Mouse (Mus musculus) MEL (cell line): ENCODE data around the gene Cic. TPM values are rescaled to one million over a fixed set of nuclear protein-coding genes. Genes with fewer than 3 reads are reported as not detected.
A peak's percentile ranks its signal among the peaks of the same experiment; 100 is the strongest.

Source experiments
- DNase-seq: peaks from one replicate; pipeline ENCODE4 v3.0.0; 2011; ENCODE audit warnings: low read depth, low spot score
- H3K27ac ChIP-seq: 2 replicates; pipeline ENCODE4 v1.5.1; 2012; ENCODE audit warnings: low read depth, mild to moderate bottlenecking, control low read depth, low read length, moderate library complexity; ENCODE audit not compliant: control insufficient read depth
- H3K27me3 ChIP-seq, 2 experiments: fragments of 150-350 bp in 1 of 2; sonication (generic) in 1 of 2; 2 replicates each; pipeline ENCODE4 v1.6.1; 2012; ENCODE audit warnings: low read length in 2 of 2, mild to moderate bottlenecking in 2 of 2, improper control_type of control experiment in 1 of 2, moderate library complexity in 1 of 2; ENCODE audit not compliant: insufficient read depth in 2 of 2, control insufficient read depth in 1 of 2
- H3K36me3 ChIP-seq, 2 experiments: 2 replicates each; pipeline ENCODE4 v1.6.1; 2012 to 2014; ENCODE audit warnings: low read length in 2 of 2, improper control_type of control experiment in 1 of 2, inconsistent platforms in 1 of 2, mild to moderate bottlenecking in 1 of 2; ENCODE audit not compliant: insufficient read depth in 2 of 2, control insufficient read depth in 1 of 2
- H3K4me1 ChIP-seq, 2 experiments: fragments of 150-350 bp in 1 of 2; sonication (generic) in 1 of 2; 2 replicates each; pipeline ENCODE4 v1.6.1; 2012; ENCODE audit warnings: low read length in 2 of 2, improper control_type of control experiment in 1 of 2, mild to moderate bottlenecking in 1 of 2; ENCODE audit not compliant: insufficient read depth in 2 of 2, control insufficient read depth in 1 of 2
- H3K4me3 ChIP-seq, 2 experiments: fragments of 150-350 bp in 1 of 2; sonication (generic) in 1 of 2; 2 replicates each; pipeline ENCODE4 v1.5.1; 2012; ENCODE audit warnings: low read depth in 2 of 2, low read length in 2 of 2, mild to moderate bottlenecking in 2 of 2, moderate library complexity in 2 of 2, control low read depth in 1 of 2, improper control_type of control experiment in 1 of 2; ENCODE audit not compliant: control insufficient read depth in 1 of 2, insufficient read depth in 1 of 2
- H3K79me2 ChIP-seq: 2 replicates; pipeline ENCODE4 v1.6.1; 2012; ENCODE audit warnings: mild to moderate bottlenecking, low read length, moderate library complexity; ENCODE audit not compliant: control insufficient read depth, poor library complexity, insufficient read depth
- H3K9ac ChIP-seq: 2 replicates; pipeline ENCODE4 v1.6.1; 2012; ENCODE audit warnings: low read depth, mild to moderate bottlenecking, control low read depth, low read length, moderate library complexity; ENCODE audit not compliant: control insufficient read depth, poor library complexity, severe bottlenecking
- H3K9me3 ChIP-seq: fragments of 150-350 bp; sonication (generic); replicated peaks from 2 replicates; pipeline ENCODE4 v1.6.1; 2012; ENCODE audit warnings: mild to moderate bottlenecking, low read length, improper control_type of control experiment, moderate library complexity; ENCODE audit not compliant: insufficient read depth
- CHD1 ChIP-seq: IDR thresholded peaks from 2 replicates; pipeline ENCODE4 v1.6.1; 2012; ENCODE audit warnings: low read depth, mild to moderate bottlenecking, inconsistent platforms, low read length, improper control_type of control experiment
- CTCF ChIP-seq, 3 experiments: IDR thresholded peaks in 2 of 3; conservative IDR thresholded peaks in 1 of 3; 2 replicates each; pipeline ENCODE4 v1.5.1; 2011 to 2012; ENCODE audit warnings: low read length in 3 of 3, low read depth in 2 of 3, mild to moderate bottlenecking in 2 of 3, improper control_type of control experiment in 1 of 3, inconsistent platforms in 1 of 3, mixed read lengths in 1 of 3, moderate library complexity in 1 of 3; ENCODE audit not compliant: control insufficient read depth in 1 of 3, insufficient read depth in 1 of 3, poor library complexity in 1 of 3, severe bottlenecking in 1 of 3
- E2F4 ChIP-seq: IDR thresholded peaks from 2 replicates; pipeline ENCODE4 v1.6.1; 2011; ENCODE audit warnings: low read depth, low read length, improper control_type of control experiment, borderline replicate concordance
- EP300 ChIP-seq, 2 experiments: IDR thresholded peaks; 2 replicates each; pipeline ENCODE4 v1.6.1; 2011; ENCODE audit warnings: improper control_type of control experiment in 2 of 2, low read length in 2 of 2, low read depth in 1 of 2, mild to moderate bottlenecking in 1 of 2
- GATA1 ChIP-seq: IDR thresholded peaks from 2 replicates; pipeline ENCODE4 v1.6.1; 2011; ENCODE audit warnings: low read depth, low read length, improper control_type of control experiment
- HCFC1 ChIP-seq: IDR thresholded peaks from 2 replicates; pipeline ENCODE4 v1.6.1; 2012; ENCODE audit warnings: low read depth, mild to moderate bottlenecking, inconsistent platforms, low read length, improper control_type of control experiment, moderate library complexity
- MAX ChIP-seq: IDR thresholded peaks from 2 replicates; pipeline ENCODE4 v1.6.1; 2011; ENCODE audit warnings: low read length, improper control_type of control experiment
- MAZ ChIP-seq: IDR thresholded peaks from 2 replicates; pipeline ENCODE4 v1.6.1; 2012; ENCODE audit warnings: low read depth, mild to moderate bottlenecking, inconsistent platforms, low read length, improper control_type of control experiment
- MXI1 ChIP-seq: IDR thresholded peaks from 2 replicates; pipeline ENCODE4 v1.6.1; 2011; ENCODE audit warnings: mild to moderate bottlenecking, low read depth, low read length, improper control_type of control experiment
- MYB ChIP-seq: IDR thresholded peaks from 2 replicates; pipeline ENCODE4 v1.6.1; 2011; ENCODE audit warnings: mild to moderate bottlenecking, low read depth, low read length, improper control_type of control experiment
- MYC ChIP-seq: IDR thresholded peaks from 2 replicates; pipeline ENCODE4 v1.6.1; 2011; ENCODE audit warnings: low read depth, mild to moderate bottlenecking, low read length, improper control_type of control experiment, moderate library complexity
- NELFE ChIP-seq: IDR thresholded peaks from 2 replicates; pipeline ENCODE4 v1.6.1; 2011; ENCODE audit warnings: low read depth, low read length, improper control_type of control experiment
- NRF1 ChIP-seq: IDR thresholded peaks from 2 replicates; pipeline ENCODE4 v1.6.1; 2014; ENCODE audit warnings: low read depth, mild to moderate bottlenecking, inconsistent platforms, low read length, improper control_type of control experiment, moderate library complexity; ENCODE audit not compliant: poor library complexity, insufficient read depth, severe bottlenecking
- POLR2A ChIP-seq, 2 experiments: IDR thresholded peaks; 2 replicates each; pipeline ENCODE4 v1.6.1; 2011 to 2012; ENCODE audit warnings: low read length in 2 of 2, mild to moderate bottlenecking in 2 of 2, control low read depth in 1 of 2, improper control_type of control experiment in 1 of 2, low read depth in 1 of 2, moderate library complexity in 1 of 2; ENCODE audit not compliant: control insufficient read depth in 1 of 2, insufficient read depth in 1 of 2, poor library complexity in 1 of 2
- POLR2AphosphoS2 ChIP-seq: IDR thresholded peaks from 2 replicates; pipeline ENCODE4 v1.6.1; 2011; ENCODE audit warnings: low read length, improper control_type of control experiment
- RAD21 ChIP-seq: IDR thresholded peaks from 2 replicates; pipeline ENCODE4 v1.6.1; 2011; ENCODE audit warnings: mild to moderate bottlenecking, low read depth, low read length, improper control_type of control experiment
- RCOR1 ChIP-seq: IDR thresholded peaks from 2 replicates; pipeline ENCODE4 v1.6.1; 2012; ENCODE audit warnings: low read depth, mild to moderate bottlenecking, inconsistent platforms, low read length, improper control_type of control experiment
- SIN3A ChIP-seq: IDR thresholded peaks from 2 replicates; pipeline ENCODE4 v1.6.1; 2012; ENCODE audit warnings: low read length, improper control_type of control experiment, inconsistent platforms
- SMC3 ChIP-seq: IDR thresholded peaks from 2 replicates; pipeline ENCODE4 v1.6.1; 2011; ENCODE audit warnings: low read depth, low read length, improper control_type of control experiment
- TBP ChIP-seq: IDR thresholded peaks from 2 replicates; pipeline ENCODE4 v1.8.0; 2011; ENCODE audit warnings: low read depth, low read length, improper control_type of control experiment
- TCF12 ChIP-seq: IDR thresholded peaks from 2 replicates; pipeline ENCODE4 v1.6.1; 2014; ENCODE audit warnings: low read depth, mild to moderate bottlenecking, inconsistent platforms, low read length, improper control_type of control experiment, moderate library complexity
- ZC3H11A ChIP-seq: IDR thresholded peaks from 2 replicates; pipeline ENCODE4 v1.6.1; 2012; ENCODE audit warnings: low read depth, mild to moderate bottlenecking, inconsistent platforms, low read length, improper control_type of control experiment
- ZKSCAN1 ChIP-seq: IDR thresholded peaks from 2 replicates; pipeline ENCODE4 v1.6.1; 2012; ENCODE audit warnings: low read depth, mild to moderate bottlenecking, inconsistent platforms, low read length, improper control_type of control experiment, moderate library complexity
- ZMIZ1 ChIP-seq: IDR thresholded peaks from 2 replicates; pipeline ENCODE4 v1.6.1; 2012; ENCODE audit warnings: low read depth, mild to moderate bottlenecking, inconsistent platforms, low read length, improper control_type of control experiment, moderate library complexity
- ZNF384 ChIP-seq: IDR thresholded peaks from 2 replicates; pipeline ENCODE4 v1.6.1; 2012; ENCODE audit warnings: low read depth, mild to moderate bottlenecking, inconsistent platforms, low read length, improper control_type of control experiment
- polyA plus RNA-seq, 2 experiments: library from polyadenylated mRNA; stranded (reverse) in 1 of 2; unstranded in 1 of 2; fragments of >175 nt in 1 of 2; fragments of >200 nt in 1 of 2; gene quantifications; 2 replicates each; pipeline versions ENCODE4 v1.2.1 to v1.2.4; 2012; ENCODE audit warnings: low replicate concordance in 2 of 2, low read depth in 1 of 2; ENCODE audit not compliant: insufficient read length in 2 of 2, insufficient read depth in 1 of 2, missing spikeins in 1 of 2
- total RNA-seq: library from RNA; depleted of rRNA; stranded (reverse); fragments of 300-350 nt; gene quantifications from 2 replicates; pipeline ENCODE4 v1.2.3, GENCODE M21; 2012

Gene Cic
- total and polyA plus RNA-seq, 3 experiments: 56.6 to 157 (median 157) TPM

DNA sequence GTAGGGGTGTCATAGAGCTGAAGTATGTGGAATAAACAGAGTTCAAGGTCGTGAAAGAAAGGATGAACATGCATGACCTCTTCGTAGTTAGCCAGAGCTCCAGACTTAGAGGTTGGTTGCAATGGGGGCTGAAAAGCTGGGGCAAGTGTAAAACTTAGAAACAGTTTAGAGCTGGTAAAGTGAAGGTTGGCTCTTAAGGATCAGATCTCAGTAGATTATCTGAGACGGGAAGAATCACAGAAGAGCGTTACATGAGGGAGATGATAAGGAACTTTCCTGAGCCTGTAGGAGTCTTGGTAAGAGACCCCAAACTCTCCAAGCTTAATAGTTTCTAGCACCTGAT is 10.5 kb downstream of the Cic start:
- Histone ChIP-seq H3K4me1 (peaks cover 36 to 55% of the 10 kb centered on the region in 2 experiments), H3K27ac (peak overlapping the region; percentile 88), H3K36me3 (peaks cover 0 to 53% of the 10 kb centered on the region in 2 experiments; a peak in 2 of 4 replicates), H3K9me3 (no peaks in the 10 kb centered on the region), H3K4me3 (peak overlapping the region; percentile 34), H3K9ac (peak overlapping the region; percentile 71), H3K79me2 (peaks cover 21% of the 10 kb centered on the region), H3K27me3 (no peaks in the 10 kb centered on the region)
- TF ChIP-seq TBP (0 out of 2 replicates have a peak, but pooled peaks have one; percentile 14), SMC3 (peak; percentile 53; the same call in 1 of the 2 replicates), RCOR1 (peak; percentile 57), CHD1 (peak; percentile 66), ZC3H11A (peak; percentile 60), GATA1 (peak; percentile 68; the same call in 1 of the 2 replicates), CTCF (IDR thresholded peaks at IDR 0.05 in 2 of 3, conservative IDR thresholded peaks at IDR 0.05 in 1 of 3; ENCODE audit: control insufficient read depth in 1 of 3, insufficient read depth in 1 of 3, low read depth in 2 of 3, low read length in 3 of 3, poor library complexity in 1 of 3, severe bottlenecking in 1 of 3) (peak in 1 of 3 experiments; percentile 44; a peak in 2 of 6 replicates), TCF12 (no peak), ZMIZ1 (0 out of 2 replicates have a peak, but pooled peaks have one; percentile 39), POLR2A (IDR thresholded peaks at IDR 0.05; ENCODE audit: control insufficient read depth in 1 of 2, insufficient read depth in 1 of 2, low read depth in 1 of 2, low read length in 2 of 2, poor library complexity in 1 of 2) (no peak)
- DNase-seq: no peak

DNA sequence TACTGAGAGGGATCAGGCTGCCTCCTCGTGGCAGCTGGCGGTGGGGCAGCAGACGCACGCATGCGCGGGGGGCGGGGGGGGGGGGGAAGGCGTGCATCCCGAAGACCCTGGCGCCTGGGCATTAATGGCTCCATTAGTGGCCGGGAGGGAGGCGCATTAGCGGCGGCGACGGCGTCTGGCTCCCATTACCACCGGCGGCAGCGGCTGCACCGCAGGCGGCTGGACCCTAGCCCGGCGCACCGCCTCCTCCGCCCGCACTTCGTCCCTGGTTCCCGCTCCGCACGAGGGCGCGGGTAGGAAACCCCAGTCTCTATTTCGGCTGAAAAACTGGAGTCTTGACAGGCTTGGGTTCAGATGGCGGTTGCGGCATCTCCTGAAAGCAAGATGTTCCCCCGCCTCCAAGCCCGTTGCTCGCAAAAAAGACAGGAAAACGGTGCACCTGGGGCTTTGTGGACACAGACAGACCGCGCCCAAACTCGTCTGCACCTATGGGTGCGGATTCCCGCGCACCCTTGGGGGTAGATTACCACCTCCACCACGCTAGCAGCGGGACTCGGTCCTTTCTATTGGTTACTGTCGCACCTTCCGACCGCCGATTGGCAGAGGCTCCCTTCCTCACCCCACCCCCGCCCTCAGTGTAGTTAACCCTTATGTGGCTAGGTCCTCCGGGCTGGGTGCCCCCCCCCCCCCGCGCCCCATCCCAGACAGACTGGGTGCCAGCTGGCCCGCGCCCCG is 11.0 kb downstream of the Cic start:
- H3K4me3 ChIP-seq: peak overlapping the region; percentile 42 to 45
- peak; percentile 58 for TF ChIP-seq MXI1
- TF ChIP-seq ZMIZ1: peak; percentile 80; the same call in 1 of the 2 replicates
- no peak; the same call in 1 of the 2 replicates for TF ChIP-seq POLR2AphosphoS2
- TF ChIP-seq POLR2A (IDR thresholded peaks at IDR 0.05; ENCODE audit: control insufficient read depth in 1 of 2, insufficient read depth in 1 of 2, low read depth in 1 of 2, low read length in 2 of 2, poor library complexity in 1 of 2): peak; percentile 61 to 81; a peak in 3 of 4 replicates
- TF ChIP-seq ZNF384: no peak
- TF ChIP-seq MYB: no peak
- 0 out of 2 replicates have a peak, but pooled peaks have one; percentile 77 for TF ChIP-seq CHD1
- peak; percentile 59; the same call in 1 of the 2 replicates for TF ChIP-seq RAD21
- peak; percentile 89 for TF ChIP-seq E2F4
- peak; percentile 90 for TF ChIP-seq TBP
- no peak; the same call in 1 of the 2 replicates for TF ChIP-seq SMC3
- peak; percentile 67; the same call in 1 of the 2 replicates for TF ChIP-seq HCFC1
- TF ChIP-seq SIN3A: peak; percentile 19
- peak; percentile 96 for TF ChIP-seq MAZ
- peak; percentile 76 for TF ChIP-seq MAX
- peak; percentile 78 for TF ChIP-seq NRF1
- 0 out of 2 replicates have a peak, but pooled peaks have one; percentile 16 for TF ChIP-seq MYC
- TF ChIP-seq RCOR1: no peak
- no peak; the same call in none of the 2 replicates for TF ChIP-seq TCF12
- TF ChIP-seq ZKSCAN1: no peak
- TF ChIP-seq NELFE: peak; percentile 83
- TF ChIP-seq EP300 (IDR thresholded peaks at IDR 0.05; ENCODE audit: low read depth in 1 of 2, low read length in 2 of 2): peak in 1 of 2 experiments; percentile 43; a peak in 2 of 4 replicates
- peak in 2 of 3 experiments; percentile 57 to 82; a peak in 4 of 6 replicates for TF ChIP-seq CTCF (IDR thresholded peaks at IDR 0.05 in 2 of 3, conservative IDR thresholded peaks at IDR 0.05 in 1 of 3; ENCODE audit: control insufficient read depth in 1 of 3, insufficient read depth in 1 of 3, low read depth in 2 of 3, low read length in 3 of 3, poor library complexity in 1 of 3, severe bottlenecking in 1 of 3)
- H3K27ac ChIP-seq: peak overlapping the region; percentile 94
- DNase-seq: peak; percentile 98
- no peaks in the 10 kb centered on the region for H3K27me3 ChIP-seq
- H3K4me1 ChIP-seq: peaks cover 31 to 50% of the 10 kb centered on the region in 2 experiments
- H3K9ac ChIP-seq: peak overlapping the region; percentile 71
- H3K36me3 ChIP-seq: peaks cover 0 to 47% of the 10 kb centered on the region in 2 experiments; a peak in 2 of 4 replicates
- no peaks in the 10 kb centered on the region for H3K9me3 ChIP-seq
- peaks cover 23% of the 10 kb centered on the region for H3K79me2 ChIP-seq
